Mouse (Mus musculus): ENCODE data around the gene Bicral.

- TF ChIP-seq CTCF (conservative IDR thresholded peaks at IDR 0.05 in 1 of 2, IDR thresholded peaks at IDR 0.05 in 1 of 2; ENCODE audit: low read depth in 2 of 2, low read length in 2 of 2): no peak
- no peak for TF ChIP-seq POLR2A (IDR thresholded peaks at IDR 0.05; ENCODE audit: low read depth, low read length)
- TF ChIP-seq POLR2AphosphoS2 (IDR thresholded peaks at IDR 0.05; ENCODE audit: low read depth, low read length): no peak
- no peak for TF ChIP-seq MAX (IDR thresholded peaks at IDR 0.05; ENCODE audit: low read length)
- no peak for TF ChIP-seq ELF1 (IDR thresholded peaks at IDR 0.05; ENCODE audit: low read depth, low read length)
- TF ChIP-seq E2F4 (IDR thresholded peaks at IDR 0.05; ENCODE audit: insufficient replicate concordance, low read depth, low read length): no peak
- no peak for TF ChIP-seq MAFK (IDR thresholded peaks at IDR 0.05; ENCODE audit: insufficient replicate concordance, low read length)
- TF ChIP-seq ZNF384 (IDR thresholded peaks at IDR 0.05; ENCODE audit: low read depth, low read length): no peak
- TF ChIP-seq MXI1 (IDR thresholded peaks at IDR 0.05; ENCODE audit: low read depth, low read length): no peak
- no peak for TF ChIP-seq MYC (IDR thresholded peaks at IDR 0.05; ENCODE audit: low read depth, low read length)
- no peak for TF ChIP-seq NELFE (IDR thresholded peaks at IDR 0.05; ENCODE audit: low read depth, low read length)
- TF ChIP-seq IRF4 (IDR thresholded peaks at IDR 0.05; ENCODE audit: low read depth, low read length): no peak
These were observed 1.8 kb upstream of the Bicral start for GRCm38 (mm10) chr17:46860120-46860519.
